Mouse (Mus musculus) CH12.LX (cell line): Measurements from ENCODE around the gene Kcnip4. TPM values are rescaled to one million over a fixed set of nuclear protein-coding genes. Genes with fewer than 3 reads are reported as not detected.

Source experiments
- DNase-seq: peaks from one replicate; pipeline ENCODE4 v3.0.0-alpha.2; 2013; ENCODE audit errors: extremely low read depth
- H3K27ac ChIP-seq: 2 replicates; pipeline ENCODE4 v1.5.1; 2012; ENCODE audit warnings: low read depth, mild to moderate bottlenecking, control low read depth, moderate library complexity; ENCODE audit not compliant: insufficient read depth
- H3K27me3 ChIP-seq: replicated peaks from 2 replicates; pipeline ENCODE3; 2012; ENCODE audit warnings: inconsistent platforms
- H3K36me3 ChIP-seq, 2 experiments: replicated peaks in 1 of 2; 2 replicates each; pipeline versions ENCODE3 to v1.6.1; 2012; ENCODE audit warnings: inconsistent platforms in 1 of 2, low read length in 1 of 2, mild to moderate bottlenecking in 1 of 2, mixed read lengths in 1 of 2, moderate library complexity in 1 of 2; ENCODE audit not compliant: control insufficient read depth in 1 of 2, insufficient read depth in 1 of 2
- H3K4me1 ChIP-seq, 2 experiments: 2 replicates each; pipeline ENCODE4 v1.6.1; 2012; ENCODE audit warnings: inconsistent platforms in 1 of 2, moderate library complexity in 1 of 2; ENCODE audit not compliant: insufficient read depth in 2 of 2, control insufficient read depth in 1 of 2
- H3K4me2 ChIP-seq: 2 replicates; pipeline ENCODE4 v1.6.1; 2012; ENCODE audit warnings: low read depth, mild to moderate bottlenecking, control low read depth; ENCODE audit not compliant: poor library complexity, insufficient read depth, severe bottlenecking
- H3K4me3 ChIP-seq, 3 experiments: fragments of 150-350 bp in 1 of 3; sonication (generic) in 1 of 3; replicated peaks in 1 of 3; 2 replicates each; pipeline versions ENCODE3 to v1.5.1; 2011 to 2012; ENCODE audit warnings: low read depth in 2 of 3, low read length in 2 of 3, mild to moderate bottlenecking in 2 of 3, moderate library complexity in 2 of 3, control low read depth in 1 of 3, improper control_type of control experiment in 1 of 3, inconsistent platforms in 1 of 3, mixed read lengths in 1 of 3; ENCODE audit not compliant: poor library complexity in 1 of 3
- H3K79me2 ChIP-seq: replicated peaks from 2 replicates; pipeline ENCODE4 v1.6.1; 2012; ENCODE audit warnings: mild to moderate bottlenecking, moderate library complexity; ENCODE audit not compliant: control insufficient read depth, poor library complexity, insufficient read depth, severe bottlenecking; ENCODE audit errors: extremely low read depth
- H3K9ac ChIP-seq: 2 replicates; pipeline ENCODE4 v1.6.1; 2012; ENCODE audit warnings: low read depth, mild to moderate bottlenecking, control low read depth, moderate library complexity; ENCODE audit not compliant: insufficient read depth
- H3K9me3 ChIP-seq: replicated peaks from 2 replicates; pipeline ENCODE3; 2012; ENCODE audit warnings: low read length, inconsistent platforms, mixed read lengths
- BHLHE40 ChIP-seq: IDR thresholded peaks from 2 replicates; pipeline ENCODE4 v1.6.1; 2011; ENCODE audit warnings: mild to moderate bottlenecking, low read depth, low read length, improper control_type of control experiment
- CHD2 ChIP-seq: IDR thresholded peaks from 2 replicates; pipeline ENCODE4 v1.6.1; 2011; ENCODE audit warnings: low read length, improper control_type of control experiment
- E2F4 ChIP-seq: IDR thresholded peaks from 2 replicates; pipeline ENCODE4 v1.6.1; 2011; ENCODE audit warnings: low read depth, low read length, improper control_type of control experiment; ENCODE audit not compliant: insufficient replicate concordance
- ELF1 ChIP-seq: IDR thresholded peaks from 2 replicates; pipeline ENCODE4 v1.6.1; 2014; ENCODE audit warnings: low read depth, mild to moderate bottlenecking, inconsistent platforms, low read length, improper control_type of control experiment
- EP300 ChIP-seq: IDR thresholded peaks from 2 replicates; pipeline ENCODE4 v1.6.1; 2011; ENCODE audit warnings: low read length, improper control_type of control experiment
- ETS1 ChIP-seq: conservative IDR thresholded peaks from 2 replicates; pipeline ENCODE4 v1.6.1; 2012; ENCODE audit warnings: low read depth, mild to moderate bottlenecking, inconsistent platforms, low read length, improper control_type of control experiment, moderate library complexity
- GABPA ChIP-seq: IDR thresholded peaks from 2 replicates; pipeline ENCODE4 v1.6.1; 2012; ENCODE audit warnings: low read depth, low read length, improper control_type of control experiment, inconsistent platforms; ENCODE audit not compliant: insufficient replicate concordance
- HCFC1 ChIP-seq: IDR thresholded peaks from 2 replicates; pipeline ENCODE4 v1.6.1; 2012; ENCODE audit warnings: low read depth, mild to moderate bottlenecking, inconsistent platforms, low read length, improper control_type of control experiment
- IRF4 ChIP-seq: IDR thresholded peaks from 2 replicates; pipeline ENCODE4 v1.6.1; 2014; ENCODE audit warnings: low read depth, mild to moderate bottlenecking, inconsistent platforms, low read length, improper control_type of control experiment
- JUND ChIP-seq: conservative IDR thresholded peaks from 2 replicates; pipeline ENCODE4 v1.6.1; 2011; ENCODE audit warnings: low read depth, low read length, improper control_type of control experiment
- KAT2A ChIP-seq: IDR thresholded peaks from 2 replicates; pipeline ENCODE4 v1.6.1; 2012; ENCODE audit warnings: low read length, improper control_type of control experiment, inconsistent platforms; ENCODE audit not compliant: insufficient replicate concordance
- MAFK ChIP-seq: IDR thresholded peaks from 2 replicates; pipeline ENCODE4 v1.6.1; 2011; ENCODE audit warnings: low read length, improper control_type of control experiment; ENCODE audit not compliant: insufficient replicate concordance
- MAX ChIP-seq: IDR thresholded peaks from 2 replicates; pipeline ENCODE4 v1.6.1; 2011; ENCODE audit warnings: low read length, improper control_type of control experiment
- MAZ ChIP-seq: IDR thresholded peaks from 2 replicates; pipeline ENCODE4 v1.6.1; 2012; ENCODE audit warnings: low read depth, mild to moderate bottlenecking, inconsistent platforms, low read length, improper control_type of control experiment, moderate library complexity
- MEF2A ChIP-seq: IDR thresholded peaks from 2 replicates; pipeline ENCODE4 v1.6.1; 2014; ENCODE audit warnings: low read depth, mild to moderate bottlenecking, inconsistent platforms, low read length, improper control_type of control experiment, borderline replicate concordance
- MXI1 ChIP-seq: IDR thresholded peaks from 2 replicates; pipeline ENCODE4 v1.6.1; 2011; ENCODE audit warnings: mild to moderate bottlenecking, low read depth, low read length, improper control_type of control experiment
- MYC ChIP-seq: IDR thresholded peaks from 2 replicates; pipeline ENCODE4 v1.6.1; 2011; ENCODE audit warnings: low read depth, mild to moderate bottlenecking, improper control_type of control experiment, low read length
- NELFE ChIP-seq: IDR thresholded peaks from 2 replicates; pipeline ENCODE4 v1.6.1; 2011; ENCODE audit warnings: low read depth, low read length, improper control_type of control experiment
- NRF1 ChIP-seq: IDR thresholded peaks from 2 replicates; pipeline ENCODE4 v1.6.1; 2014; ENCODE audit warnings: low read depth, mild to moderate bottlenecking, inconsistent platforms, low read length, improper control_type of control experiment, moderate library complexity
- PAX5 ChIP-seq: IDR thresholded peaks from 2 replicates; pipeline ENCODE4 v1.6.1; 2012; ENCODE audit warnings: low read length, inconsistent platforms, mixed read lengths
- POLR2A ChIP-seq: IDR thresholded peaks from 2 replicates; pipeline ENCODE4 v1.6.1; 2011; ENCODE audit warnings: low read depth, mild to moderate bottlenecking, improper control_type of control experiment, low read length
- POLR2AphosphoS2 ChIP-seq: IDR thresholded peaks from 2 replicates; pipeline ENCODE4 v1.6.1; 2011; ENCODE audit warnings: low read depth, low read length, improper control_type of control experiment
- RAD21 ChIP-seq: IDR thresholded peaks from 2 replicates; pipeline ENCODE4 v1.6.1; 2011; ENCODE audit warnings: low read depth, mild to moderate bottlenecking, low read length, improper control_type of control experiment, moderate library complexity
- SIN3A ChIP-seq: IDR thresholded peaks from 2 replicates; pipeline ENCODE4 v1.6.1; 2012; ENCODE audit warnings: low read length, improper control_type of control experiment, inconsistent platforms
- SMC3 ChIP-seq: IDR thresholded peaks from 2 replicates; pipeline ENCODE4 v1.6.1; 2011; ENCODE audit warnings: low read depth, low read length, improper control_type of control experiment
- TBP ChIP-seq: conservative IDR thresholded peaks from 2 replicates; pipeline ENCODE4 v1.6.1; 2011; ENCODE audit warnings: low read depth, low read length, improper control_type of control experiment
- TCF12 ChIP-seq: IDR thresholded peaks from 2 replicates; pipeline ENCODE4 v1.6.1; 2014; ENCODE audit warnings: low read depth, mild to moderate bottlenecking, inconsistent platforms, low read length, improper control_type of control experiment
- UBTF ChIP-seq: IDR thresholded peaks from 2 replicates; pipeline ENCODE4 v1.6.1; 2012; ENCODE audit warnings: low read depth, mild to moderate bottlenecking, inconsistent platforms, low read length, improper control_type of control experiment, moderate library complexity
- USF1 ChIP-seq: IDR thresholded peaks from 2 replicates; pipeline ENCODE4 v1.6.1; 2014; ENCODE audit warnings: low read depth, mild to moderate bottlenecking, inconsistent platforms, low read length, improper control_type of control experiment
- USF2 ChIP-seq: conservative IDR thresholded peaks from 2 replicates; pipeline ENCODE4 v1.6.1; 2011; ENCODE audit warnings: low read depth, low read length, improper control_type of control experiment
- ZC3H11A ChIP-seq: IDR thresholded peaks from 2 replicates; pipeline ENCODE4 v1.6.1; 2012; ENCODE audit warnings: low read depth, mild to moderate bottlenecking, inconsistent platforms, low read length, improper control_type of control experiment
- ZKSCAN1 ChIP-seq: IDR thresholded peaks from 2 replicates; pipeline ENCODE4 v1.6.1; 2012; ENCODE audit warnings: low read depth, inconsistent platforms, low read length, improper control_type of control experiment, borderline replicate concordance
- ZMIZ1 ChIP-seq: IDR thresholded peaks from 2 replicates; pipeline ENCODE4 v1.6.1; 2012; ENCODE audit warnings: low read depth, mild to moderate bottlenecking, inconsistent platforms, low read length, improper control_type of control experiment
- ZNF384 ChIP-seq: IDR thresholded peaks from 2 replicates; pipeline ENCODE4 v1.6.1; 2012; ENCODE audit warnings: low read depth, low read length, improper control_type of control experiment, inconsistent platforms
- dilution Hi-C: fragments of 300-500 bp; cut with MboI; formaldehyde crosslinking; loops from 2 replicates; pipeline ENCODE4 v1.14.3; 2020; ENCODE audit warnings: low sequenced_read_pairs; ENCODE audit not compliant: extremely low pct_unique_long_range_greater_than_20kb, extremely low pct_ligation_motif_present
- in situ Hi-C: fragments of 300-500 bp; cut with MboI; formaldehyde crosslinking; loops from 3 replicates; pipeline ENCODE4 v1.14.3; 2019; ENCODE audit warnings: low sequenced_read_pairs, low pct_ligation_motif_present, low pct_unique_long_range_greater_than_20kb, mixed read lengths
- polyA plus RNA-seq: library from polyadenylated mRNA; unstranded; fragments of >175 nt; gene quantifications from 2 replicates; pipeline ENCODE4 v1.2.1, GENCODE M21; 2012; ENCODE audit warnings: low read depth; ENCODE audit not compliant: insufficient read length
- total RNA-seq, 2 experiments: library from RNA; depleted of rRNA; stranded (reverse); fragments of 300-350 nt in 1 of 2; fragments of >200 nt in 1 of 2; gene quantifications; 2 replicates each; pipeline ENCODE4 v1.2.3; 2012 to 2014

Kcnip4 gene
- total and polyA plus RNA-seq, 3 experiments = 0.80 TPM; not detected in 2

DNA sequence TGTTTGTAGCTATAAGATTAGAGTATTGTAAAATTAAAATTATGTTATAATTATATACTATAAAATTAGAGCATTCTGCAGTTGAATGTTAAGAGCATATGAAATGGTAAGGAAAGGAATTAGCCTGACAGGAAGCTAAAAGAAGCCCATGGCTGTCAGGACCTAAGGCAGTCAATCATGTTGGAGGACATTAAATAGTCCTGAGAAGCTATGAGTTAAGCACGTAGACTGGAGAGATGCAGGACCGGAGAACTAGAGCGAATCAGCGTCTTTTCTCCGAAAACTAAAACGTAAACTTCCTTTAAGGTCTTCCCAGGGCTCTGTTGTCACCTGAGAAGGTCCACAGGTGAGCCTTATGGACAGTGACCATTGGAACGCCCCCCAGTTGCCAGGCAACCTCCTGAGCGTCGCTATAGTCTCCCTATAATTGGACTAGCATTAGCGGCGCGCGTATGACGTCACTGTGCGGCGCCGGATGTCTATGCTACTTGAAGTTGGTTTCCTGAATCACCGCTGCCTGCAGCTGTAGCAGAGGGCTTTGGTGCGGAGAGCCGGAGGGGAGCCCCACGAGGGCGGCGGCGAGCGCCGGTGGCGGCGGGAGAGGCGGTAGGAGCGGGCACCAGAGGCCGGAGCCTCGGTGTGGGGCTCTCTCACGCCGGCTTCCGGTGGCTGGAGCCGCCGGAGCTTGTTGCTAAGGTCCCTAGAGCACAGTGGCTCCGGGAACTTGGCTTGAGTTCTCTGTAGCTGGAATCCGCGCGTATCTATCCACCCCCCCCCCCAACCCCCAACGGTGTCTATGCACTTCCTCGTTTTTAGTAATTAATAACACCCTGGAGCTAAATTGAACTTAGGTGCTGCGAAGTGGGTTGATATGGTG, 1152.6 kb downstream of the Kcnip4 start:
- in situ Hi-C loops = no loop called here

DNA sequence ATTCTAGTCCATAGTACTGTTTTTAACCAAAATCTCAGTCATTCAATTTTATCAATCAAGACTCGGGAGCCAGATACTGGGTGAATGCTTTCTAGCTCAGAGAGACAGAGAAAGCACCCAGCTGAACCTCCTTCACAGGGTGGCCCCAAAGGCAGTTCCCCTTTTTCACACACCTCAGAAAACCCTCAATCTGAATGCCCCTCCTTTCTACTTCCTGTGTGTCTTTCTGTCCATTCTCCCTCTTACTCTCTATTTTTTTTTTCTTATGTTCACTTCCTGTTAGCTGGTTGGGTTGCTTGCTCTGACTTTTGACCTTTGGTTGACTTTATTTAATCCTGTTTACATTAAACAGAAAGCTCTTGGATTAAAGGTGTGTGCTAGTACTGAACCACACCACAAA, 1175.4 kb downstream of the Kcnip4 start:
- no peak overlapping the region; the same call in 1 of the 2 replicates for H3K4me2 ChIP-seq
- no peaks in the 10 kb centered on the region for H3K36me3 ChIP-seq
- dilution Hi-C loops (no loop called here), in situ Hi-C loops (no loop called here)
- DNase-seq = peak; percentile 57
- H3K4me1 ChIP-seq = peaks cover 2 to 15% of the 10 kb centered on the region in 2 experiments; a peak in 3 of 4 replicates
- no peaks in the 10 kb centered on the region for H3K79me2 ChIP-seq
- H3K9ac ChIP-seq = no peak overlapping the region
- H3K9me3 ChIP-seq = no peaks in the 10 kb centered on the region
- H3K4me3 ChIP-seq = no peak overlapping the region
- no peak overlapping the region for H3K27ac ChIP-seq
- no peaks in the 10 kb centered on the region for H3K27me3 ChIP-seq
- TF ChIP-seq ELF1 (no peak), ETS1 (no peak), GABPA (no peak), EP300 (peak; percentile 30; the same call in 1 of the 2 replicates), MEF2A (no peak), TBP (0 out of 2 replicates have a peak, but pooled peaks have one; percentile 40), ZC3H11A (no peak), HCFC1 (peak; percentile 12; the same call in 1 of the 2 replicates), IRF4 (no peak), MYC (no peak), ZNF384 (peak; percentile 80), ZKSCAN1 (no peak), UBTF (no peak), JUND (no peak)

More for the DNA sequence above, 1152.6 kb downstream of the Kcnip4 start:
- Histone ChIP-seq H3K79me2 (peaks cover 10% of the 10 kb centered on the region), H3K27me3 (no peaks in the 10 kb centered on the region), H3K27ac (no peak overlapping the region), H3K36me3 (peaks cover 12 to 30% of the 10 kb centered on the region in 2 experiments), H3K4me2 (peak overlapping the region; percentile 99), H3K4me3 (peak overlapping the region; percentile 74 to 83 (median 81)), H3K4me1 (peaks cover 0 to 15% of the 10 kb centered on the region in 2 experiments; a peak in 1 of 4 replicates), H3K9me3 (no peaks in the 10 kb centered on the region), H3K9ac (peak overlapping the region; percentile 82)
- peak; percentile 94 for DNase-seq
- TF ChIP-seq MEF2A = peak; percentile 58
- no peak for TF ChIP-seq RAD21
- TF ChIP-seq MXI1 = peak; percentile 91
- no peak for TF ChIP-seq ZC3H11A
- no peak for TF ChIP-seq NRF1
- no peak; the same call in 1 of the 2 replicates for TF ChIP-seq JUND
- TF ChIP-seq IRF4 = peak; percentile 8; the same call in 1 of the 2 replicates
- no peak for TF ChIP-seq ZKSCAN1
- TF ChIP-seq HCFC1 = peak; percentile 92
- TF ChIP-seq POLR2AphosphoS2 = no peak
- 0 out of 2 replicates have a peak, but pooled peaks have one; percentile 33 for TF ChIP-seq E2F4
- no peak for TF ChIP-seq ETS1
- TF ChIP-seq PAX5 = no peak
- TF ChIP-seq SIN3A = peak; percentile 99
- no peak; the same call in 1 of the 2 replicates for TF ChIP-seq MAZ
- no peak for TF ChIP-seq MYC
- no peak for TF ChIP-seq BHLHE40
- TF ChIP-seq TCF12 = peak; percentile 79
- TF ChIP-seq MAFK = no peak
- TF ChIP-seq GABPA = no peak; the same call in 1 of the 2 replicates
- TF ChIP-seq KAT2A = peak; percentile 77; the same call in 1 of the 2 replicates
- TF ChIP-seq POLR2A = peak; percentile 81
- TF ChIP-seq NELFE = peak; percentile 81
- 0 out of 2 replicates have a peak, but pooled peaks have one; percentile 42 for TF ChIP-seq TBP
- TF ChIP-seq ELF1 = peak; percentile 93
- TF ChIP-seq MAX = peak; percentile 19; the same call in 1 of the 2 replicates
- no peak for TF ChIP-seq SMC3
- peak; percentile 24; the same call in 1 of the 2 replicates for TF ChIP-seq ZMIZ1
- no peak for TF ChIP-seq CHD2
- TF ChIP-seq USF1 = no peak
- TF ChIP-seq USF2 = no peak
- no peak for TF ChIP-seq EP300
- dilution Hi-C loops = no loop called here
